Mouse (Mus musculus) limb, embryonic 12.5 days (tissue): ENCODE results near the gene Aunip. TPM values are rescaled to one million over a fixed set of nuclear protein-coding genes. Genes with fewer than 3 reads are reported as not detected.
A peak's percentile ranks its signal among the peaks of the same experiment; 100 is the strongest.

ENCODE experiments used
- ATAC-seq: fragments of 200-750 bp; cut with Nextera tagmentation; 2 replicates; pipeline ENCODE4 v1.8.0; 2017; ENCODE audit warnings: low read depth, moderate TSS enrichment; ENCODE audit not compliant: insufficient number of reproducible peaks, insufficient read depth, low FRiP score, low TSS enrichment
- H3K27ac ChIP-seq: fragments of 300-500 bp; sonication (generic); 2 replicates; pipeline ENCODE4 v1.5.1; 2016; ENCODE audit warnings: mild to moderate bottlenecking, moderate library complexity
- H3K27me3 ChIP-seq: fragments of 300-500 bp; sonication (generic); 2 replicates; pipeline ENCODE4 v1.6.1; 2016; ENCODE audit warnings: mild to moderate bottlenecking, moderate library complexity
- H3K36me3 ChIP-seq: fragments of 300-500 bp; sonication (generic); 2 replicates; pipeline ENCODE4 v1.6.1; 2016; ENCODE audit warnings: mild to moderate bottlenecking, moderate library complexity
- H3K4me1 ChIP-seq: fragments of 300-500 bp; sonication (generic); replicated peaks from 2 replicates; pipeline ENCODE4 v1.6.1; 2016
- H3K4me2 ChIP-seq: fragments of 300-500 bp; sonication (generic); 2 replicates; pipeline ENCODE4 v1.6.1; 2016; ENCODE audit warnings: mild to moderate bottlenecking, moderate library complexity
- H3K4me3 ChIP-seq: fragments of 300-500 bp; sonication (generic); replicated peaks from 2 replicates; pipeline ENCODE4 v1.5.1; 2016; ENCODE audit warnings: mild to moderate bottlenecking
- H3K9ac ChIP-seq: fragments of 300-500 bp; sonication (generic); replicated peaks from 2 replicates; pipeline ENCODE4 v1.6.1; 2016; ENCODE audit warnings: mild to moderate bottlenecking, moderate library complexity
- H3K9me3 ChIP-seq: fragments of 300-500 bp; sonication (generic); 2 replicates; pipeline ENCODE4 v1.6.1; 2016; ENCODE audit warnings: mild to moderate bottlenecking, moderate library complexity
- WGBS: fragments of 180-500 bp; shearing (Covaris S2); methylation state at CpG from one replicate; pipeline ENCODE4 v1.1.7; 2016; 5-methylcytosine and 5-hydroxymethylcytosine counted together
- polyA plus RNA-seq: library from polyadenylated mRNA; unstranded; fragments of >200 nt; fragmentation: Nextera tagmentation; extraction: Ambion mirVana; gene quantifications from 2 replicates; pipeline ENCODE4 v1.2.1, GENCODE M21; 2016

The Aunip gene
- polyA plus RNA-seq, 1 experiment from 2014 or later: 15.8 TPM

DNA sequence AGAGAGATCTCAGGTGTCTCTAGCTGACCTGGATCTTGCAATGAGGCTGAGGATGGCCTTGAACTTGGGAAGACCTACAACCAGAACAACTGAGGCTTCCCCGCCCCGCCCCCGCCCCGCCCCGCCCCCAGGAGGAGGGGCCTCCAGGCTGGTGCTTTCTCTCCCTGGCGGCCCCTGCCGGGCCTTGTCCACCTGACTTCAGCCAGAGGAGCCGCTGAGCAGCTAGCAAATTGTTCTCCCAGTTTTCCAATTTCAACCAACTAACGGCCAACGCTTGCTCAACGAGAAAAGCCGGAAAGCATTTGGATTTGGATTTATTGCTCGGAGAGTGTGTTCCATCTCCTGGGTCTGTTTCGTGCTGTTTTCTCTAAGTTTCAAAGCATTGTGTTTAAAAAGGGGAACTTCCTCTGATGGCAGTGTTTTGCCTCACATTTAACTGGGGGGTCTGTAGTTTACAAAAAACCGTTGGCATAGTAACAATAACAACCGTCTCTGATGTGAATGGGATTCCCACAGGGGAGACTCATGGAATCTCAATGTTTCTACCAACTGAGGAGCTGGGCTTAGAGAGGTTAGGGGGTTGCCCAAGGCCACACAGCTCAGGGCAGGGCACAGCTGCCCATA, 46.9 kb downstream of the Aunip start:
- 14% methylated on average over 16 of the region's 16 CpGs for WGBS
- Histone ChIP-seq H3K4me3 (no peak overlapping the region), H3K4me2 (no peak overlapping the region), H3K4me1 (peaks cover 19% of the 10 kb centered on the region), H3K9ac (no peak overlapping the region), H3K27me3 (no peaks in the 10 kb centered on the region), H3K27ac (peak overlapping the region; percentile 81), H3K9me3 (no peaks in the 10 kb centered on the region), H3K36me3 (no peaks in the 10 kb centered on the region)
- ATAC-seq: no peak

DNA sequence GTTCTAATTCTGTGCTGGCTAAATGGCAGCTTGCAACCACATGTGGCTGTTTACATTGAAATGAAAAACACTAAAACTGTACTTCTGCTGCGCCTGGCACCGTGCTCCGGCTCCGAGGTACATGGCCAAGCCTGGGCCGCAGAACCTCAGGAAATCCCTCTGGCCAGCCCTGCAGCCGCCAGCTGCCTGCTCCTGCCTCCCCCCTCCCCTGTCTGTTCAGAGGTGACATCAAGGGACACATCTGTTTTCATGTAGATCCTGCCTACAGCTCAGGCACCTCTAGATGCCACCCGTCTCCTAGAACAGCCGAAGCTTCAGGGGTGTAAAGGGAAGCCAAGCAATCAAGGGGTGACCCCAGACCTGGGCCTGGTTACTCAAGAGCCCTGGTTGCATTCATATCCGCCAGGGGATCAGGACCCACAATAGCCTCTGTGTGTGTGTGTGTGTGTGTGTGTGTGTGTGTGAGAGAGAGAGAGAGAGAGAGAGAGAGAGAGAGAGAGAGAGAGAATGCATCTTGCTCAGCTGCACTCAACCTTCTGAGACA, 47.8 kb downstream of the Aunip start:
- ATAC-seq: no peak
- Histone ChIP-seq H3K4me2 (no peak overlapping the region), H3K4me1 (peaks cover 19% of the 10 kb centered on the region), H3K9me3 (no peaks in the 10 kb centered on the region), H3K9ac (no peak overlapping the region; the same call in 1 of the 2 replicates), H3K27ac (peak overlapping the region; percentile 45; the same call in 1 of the 2 replicates), H3K4me3 (no peak overlapping the region), H3K36me3 (no peaks in the 10 kb centered on the region), H3K27me3 (no peaks in the 10 kb centered on the region)
- 21% methylated on average over 9 of the region's 9 CpGs for WGBS

DNA sequence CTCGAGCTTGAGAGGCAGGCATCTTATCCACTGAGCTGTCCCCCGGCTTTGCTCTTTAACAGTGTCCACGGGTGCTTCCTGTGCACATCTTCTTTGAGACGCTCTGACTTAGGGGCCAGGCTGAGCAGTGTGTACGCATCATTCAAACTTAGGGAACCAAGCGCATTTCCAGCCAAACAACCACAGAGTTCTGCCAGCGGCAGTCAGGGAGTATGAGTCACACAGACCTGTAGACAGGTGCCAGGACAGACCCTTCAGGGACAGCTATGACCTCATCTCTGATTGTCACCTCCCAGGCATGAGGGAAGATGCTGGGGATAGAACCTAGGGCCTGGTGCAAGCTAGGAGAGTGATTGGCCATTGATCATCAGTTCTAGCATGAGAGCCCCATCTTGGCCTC, 48.4 kb downstream of the Aunip start:
- no peak overlapping the region for H3K4me2 ChIP-seq
- no peaks in the 10 kb centered on the region for H3K36me3 ChIP-seq
- peaks cover 19% of the 10 kb centered on the region for H3K4me1 ChIP-seq
- H3K27me3 ChIP-seq: no peaks in the 10 kb centered on the region
- no peak overlapping the region for H3K27ac ChIP-seq
- no peak overlapping the region for H3K4me3 ChIP-seq
- ATAC-seq: no peak
- WGBS: 79% methylated on average over 7 of the region's 7 CpGs
- H3K9me3 ChIP-seq: no peaks in the 10 kb centered on the region
- H3K9ac ChIP-seq: no peak overlapping the region

DNA sequence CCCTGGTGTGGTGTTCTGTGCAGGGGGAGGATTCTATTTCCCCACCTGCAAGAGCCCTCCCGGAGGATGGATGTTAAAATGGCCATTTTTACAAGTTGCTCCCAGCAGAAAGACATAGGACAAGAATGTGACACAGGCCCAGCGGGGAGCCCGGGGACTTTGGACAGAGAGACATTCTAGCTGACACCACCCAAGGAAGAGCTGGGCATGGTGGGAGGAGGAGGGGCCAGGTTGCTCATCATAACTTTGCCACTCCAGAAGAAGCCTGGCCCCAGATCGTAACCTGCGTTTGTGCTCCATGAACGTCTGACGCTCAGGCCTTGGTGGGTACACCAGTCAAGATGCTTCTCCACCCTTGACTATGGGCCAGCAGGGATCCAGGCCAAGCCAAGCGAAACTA, 49.9 kb downstream of the Aunip start:
- no peak overlapping the region for H3K27ac ChIP-seq
- H3K4me2 ChIP-seq: no peak overlapping the region
- H3K27me3 ChIP-seq: no peaks in the 10 kb centered on the region
- H3K4me1 ChIP-seq: peaks cover 19% of the 10 kb centered on the region
- H3K36me3 ChIP-seq: peaks cover 6% of the 10 kb centered on the region; the same call in 1 of the 2 replicates
- H3K9me3 ChIP-seq: peaks cover 4% of the 10 kb centered on the region; the same call in 1 of the 2 replicates
- H3K9ac ChIP-seq: no peak overlapping the region
- ATAC-seq: no peak
- H3K4me3 ChIP-seq: no peak overlapping the region
- 85% methylated on average over 8 of the region's 8 CpGs for WGBS

DNA sequence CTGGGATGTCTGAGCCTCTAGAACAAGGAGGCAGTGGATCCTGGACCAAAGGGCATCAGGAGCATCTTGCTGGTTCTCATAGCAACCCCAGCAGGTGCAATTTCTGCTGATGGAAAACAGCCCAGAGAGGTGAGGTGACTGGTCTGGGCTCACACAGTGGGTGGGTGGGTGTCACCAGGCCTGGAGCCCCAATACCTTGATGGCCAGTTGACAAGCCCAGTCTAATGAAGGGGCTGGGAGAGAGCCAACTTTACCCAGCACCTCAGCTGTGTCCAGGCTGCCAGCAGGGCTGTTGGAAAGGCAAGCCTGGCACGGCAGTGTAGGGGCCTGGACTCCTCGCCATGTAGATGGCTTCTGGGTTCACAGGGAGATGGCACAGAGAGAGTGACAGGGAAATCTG, 51.2 kb downstream of the Aunip start:
- no peak overlapping the region for H3K27ac ChIP-seq
- H3K4me1 ChIP-seq: peaks cover 19% of the 10 kb centered on the region
- 90% methylated on average over 2 of the region's 2 CpGs for WGBS
- H3K27me3 ChIP-seq: no peaks in the 10 kb centered on the region
- H3K4me2 ChIP-seq: no peak overlapping the region
- no peak overlapping the region for H3K9ac ChIP-seq
- no peak for ATAC-seq
- H3K4me3 ChIP-seq: no peak overlapping the region
- H3K36me3 ChIP-seq: peaks cover 6% of the 10 kb centered on the region; the same call in 1 of the 2 replicates
- H3K9me3 ChIP-seq: peaks cover 4% of the 10 kb centered on the region; the same call in 1 of the 2 replicates

DNA sequence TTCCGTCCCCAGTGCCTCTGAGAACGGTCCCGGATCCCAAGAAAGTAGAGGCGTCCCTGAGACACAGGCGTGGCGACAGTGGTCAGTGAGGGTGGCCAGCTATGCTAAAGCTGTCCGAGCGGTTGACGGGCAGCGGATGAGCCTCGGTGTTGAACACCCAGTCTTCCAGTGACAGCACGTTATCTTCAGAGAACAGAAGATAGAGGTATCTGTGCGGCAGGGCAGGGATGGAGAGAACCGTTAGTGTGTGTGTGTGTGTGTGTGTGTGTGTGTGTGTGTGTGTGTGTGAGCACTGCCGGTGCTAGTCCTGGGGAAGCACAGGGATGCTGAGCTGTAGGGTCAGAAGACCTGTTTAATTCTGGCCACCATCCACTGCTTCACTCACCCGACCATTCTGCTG, 52.8 kb downstream of the Aunip start:
- Histone ChIP-seq H3K4me2 (no peak overlapping the region), H3K9me3 (peaks cover 4% of the 10 kb centered on the region; the same call in 1 of the 2 replicates), H3K4me3 (no peak overlapping the region), H3K4me1 (peaks cover 10% of the 10 kb centered on the region), H3K27ac (no peak overlapping the region), H3K36me3 (peaks cover 6% of the 10 kb centered on the region; the same call in 1 of the 2 replicates), H3K9ac (no peak overlapping the region), H3K27me3 (peaks cover 12% of the 10 kb centered on the region; the same call in 1 of the 2 replicates)
- no peak for ATAC-seq
- WGBS: 92% methylated on average over 16 of the region's 16 CpGs

DNA sequence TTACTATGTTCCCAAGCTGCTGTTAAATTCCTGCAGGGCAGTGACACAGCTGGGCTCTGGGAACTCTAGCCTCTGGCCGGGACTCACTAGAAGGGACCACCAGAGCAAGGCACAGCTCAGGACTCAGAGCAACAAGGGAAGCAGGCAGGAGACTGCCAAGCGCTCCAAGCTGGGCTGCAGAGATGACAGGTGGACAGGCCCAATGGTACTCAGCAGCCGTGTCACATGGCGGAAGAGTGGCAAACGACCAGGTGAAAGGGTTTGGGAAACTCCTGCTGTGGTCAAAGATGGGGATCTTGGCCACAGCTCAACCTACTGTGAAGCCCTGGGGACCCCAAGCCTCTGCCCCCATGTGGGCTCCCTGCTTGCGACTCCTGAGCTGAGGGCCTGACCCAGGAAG, 53.3 kb downstream of the Aunip start:
- Histone ChIP-seq H3K9ac (no peak overlapping the region), H3K4me1 (peaks cover 5% of the 10 kb centered on the region), H3K27me3 (peaks cover 12% of the 10 kb centered on the region; the same call in 1 of the 2 replicates), H3K9me3 (peaks cover 4% of the 10 kb centered on the region; the same call in 1 of the 2 replicates), H3K4me3 (no peak overlapping the region), H3K4me2 (no peak overlapping the region), H3K27ac (no peak overlapping the region; the same call in 1 of the 2 replicates), H3K36me3 (peaks cover 6% of the 10 kb centered on the region; the same call in 1 of the 2 replicates)
- WGBS: 80% methylated on average over 6 of the region's 6 CpGs
- no peak for ATAC-seq

DNA sequence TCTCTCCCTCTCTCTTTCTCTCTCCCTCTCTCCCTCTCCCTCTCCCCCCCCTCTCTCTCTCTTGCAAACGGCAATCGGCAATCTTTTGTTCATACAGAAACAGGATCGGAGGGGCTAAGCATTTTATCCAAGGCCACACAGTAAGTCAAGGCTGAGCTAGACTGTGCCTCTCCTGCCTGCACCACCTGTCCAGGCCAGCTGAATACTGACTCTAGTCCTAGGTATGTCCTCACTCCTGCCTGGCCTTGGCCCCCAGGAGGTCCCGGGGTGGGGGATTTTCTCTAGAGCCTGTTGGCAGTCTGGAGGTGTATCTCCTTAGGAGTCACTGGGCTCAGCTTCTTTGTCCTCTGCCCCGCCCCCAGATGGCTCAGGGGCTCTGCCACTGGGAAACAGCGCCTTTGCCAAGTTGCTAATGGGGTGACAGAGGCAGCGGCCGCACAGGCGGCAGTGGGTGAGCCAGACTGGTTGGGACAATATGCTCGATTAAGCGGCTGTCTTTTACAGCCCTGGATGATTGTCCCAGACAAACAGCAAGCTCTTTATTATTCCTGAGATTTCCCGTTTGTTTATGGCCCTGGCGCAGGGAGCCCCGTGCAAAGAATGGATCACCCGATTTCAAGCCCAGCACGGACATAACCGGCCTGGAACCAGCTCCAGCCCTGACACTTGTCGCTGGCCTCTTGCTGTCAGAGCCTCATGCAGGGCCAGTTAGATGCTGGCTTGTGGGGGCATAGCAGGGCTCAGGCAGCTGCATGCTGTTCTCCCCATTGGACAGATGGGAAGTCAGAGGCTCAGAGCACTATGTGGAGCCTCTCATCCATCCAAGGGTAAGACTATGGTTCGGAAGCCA, 56.8 kb downstream of the Aunip start:
- peak; percentile 27; the same call in 1 of the 2 replicates for ATAC-seq
- Histone ChIP-seq H3K27me3 (peaks cover 12% of the 10 kb centered on the region; the same call in 1 of the 2 replicates), H3K4me2 (peak overlapping the region; percentile 6; the same call in 1 of the 2 replicates), H3K36me3 (peaks cover 6% of the 10 kb centered on the region; the same call in 1 of the 2 replicates), H3K4me3 (no peak overlapping the region), H3K4me1 (0 out of 2 replicates have a peak, but pooled peaks cover 3% of the 10 kb centered on the region), H3K9me3 (peaks cover 4% of the 10 kb centered on the region; the same call in 1 of the 2 replicates), H3K9ac (no peak overlapping the region), H3K27ac (no peak overlapping the region)
- 26% methylated on average over 19 of the region's 19 CpGs for WGBS

DNA sequence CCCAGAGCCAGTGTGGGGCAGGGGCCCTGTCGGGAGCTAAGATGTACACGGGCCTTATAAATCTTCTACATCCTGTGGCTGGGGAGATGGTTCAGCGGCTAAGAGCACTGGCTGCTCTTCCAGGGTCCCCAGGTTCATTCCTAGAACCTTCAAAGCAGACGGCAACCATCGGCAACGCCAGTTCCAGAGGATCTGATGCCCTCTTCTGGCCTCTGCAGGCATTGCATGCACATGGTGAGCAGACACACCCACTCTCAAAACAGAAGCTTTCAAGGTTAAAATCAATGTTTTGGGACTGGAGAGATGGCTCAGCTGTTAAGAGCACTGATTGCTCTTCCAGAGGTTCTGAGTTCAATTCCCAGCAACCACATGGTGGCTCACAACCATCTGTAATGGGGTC, 58.4 kb downstream of the Aunip start:
- Histone ChIP-seq H3K4me2 (no peak overlapping the region), H3K36me3 (peaks cover 6% of the 10 kb centered on the region; the same call in 1 of the 2 replicates), H3K27ac (no peak overlapping the region), H3K9me3 (peaks cover 7% of the 10 kb centered on the region; the same call in 1 of the 2 replicates), H3K9ac (no peak overlapping the region), H3K4me3 (no peak overlapping the region), H3K27me3 (peaks cover 12% of the 10 kb centered on the region; the same call in 1 of the 2 replicates), H3K4me1 (0 out of 2 replicates have a peak, but pooled peaks cover 3% of the 10 kb centered on the region)
- WGBS: 78% methylated on average over 6 of the region's 6 CpGs
- ATAC-seq: no peak

DNA sequence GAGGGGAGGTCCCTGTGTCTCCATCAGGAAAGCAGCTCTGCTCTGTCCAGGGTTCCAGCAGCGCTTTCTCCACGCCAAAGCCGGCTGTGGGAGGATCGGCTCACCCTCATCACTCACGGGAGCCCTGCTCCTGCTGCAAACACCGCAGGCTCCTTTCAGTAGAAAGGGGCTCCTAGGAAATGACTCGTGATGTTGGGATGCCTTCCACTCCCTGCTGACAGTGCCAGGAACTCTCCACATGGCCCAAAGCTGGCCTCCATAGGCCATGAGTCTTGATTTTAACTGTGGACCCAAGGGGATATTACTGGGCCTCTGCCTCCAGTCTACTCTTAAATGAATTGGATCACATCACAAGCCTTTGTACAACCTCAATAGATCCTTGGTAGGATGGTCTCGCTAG, 59.0 kb downstream of the Aunip start:
- WGBS: 81% methylated on average over 8 of the region's 8 CpGs
- 0 out of 2 replicates have a peak, but pooled peaks cover 3% of the 10 kb centered on the region for H3K4me1 ChIP-seq
- H3K4me2 ChIP-seq: no peak overlapping the region
- H3K9me3 ChIP-seq: peaks cover 7% of the 10 kb centered on the region; the same call in 1 of the 2 replicates
- no peak overlapping the region for H3K9ac ChIP-seq
- H3K27ac ChIP-seq: no peak overlapping the region
- peaks cover 12% of the 10 kb centered on the region; the same call in 1 of the 2 replicates for H3K27me3 ChIP-seq
- H3K4me3 ChIP-seq: no peak overlapping the region
- ATAC-seq: no peak
- peaks cover 6% of the 10 kb centered on the region; the same call in 1 of the 2 replicates for H3K36me3 ChIP-seq
